Mouse (Mus musculus): Measurements from ENCODE around the gene Olfr250.
"Not testable (repeated sequence)": the region's sequence is repeated elsewhere in the genome, so short reads cannot be mapped to it uniquely, and the experiment has no call there.

Olfr250 gene

GRCm38 (mm10) chr9:38366596-38366995, at the start of gene Olfr250:
TSS of gene Olfr250 (plus strand) at chr9:38366896.
- no peak for DNase-seq (ENCODE audit: low read depth)

- DNase-seq (ENCODE audit: low read depth), result no peak
These were observed 37.9 kb upstream of the Olfr250 start, which contains the start of gene Olfr25 for GRCm38 (mm10) chr9:38328760-38329159. TSS of gene Olfr25 (plus strand) at chr9:38329060.

GRCm38 (mm10) chr9:38348111-38348510, 18.6 kb upstream of the Olfr250 start, which contains the start of gene Olfr898:
TSS of gene Olfr898 (plus strand) at chr9:38348411.
- no peak for DNase-seq (ENCODE audit: low read depth)

GRCm38 (mm10) chr9:38376786-38377185, 10.1 kb downstream of the Olfr250 start, which contains the start of gene Olfr251:
TSS of gene Olfr251 (plus strand) at chr9:38377086.
- no peak for DNase-seq (ENCODE audit: low read depth)

- DNase-seq (ENCODE audit: low read depth), result no peak
These were observed 34.7 kb downstream of the Olfr250 start, which contains the start of gene Olfr147 for GRCm38 (mm10) chr9:38401398-38401797. TSS of gene Olfr147 (plus strand) at chr9:38401698.

GRCm38 (mm10) chr9:38407502-38407901, 40.8 kb downstream of the Olfr250 start:
- not testable (repeated sequence) for DNase-seq (ENCODE audit: low read depth)

GRCm38 (mm10) chr9:38413502-38413901, 46.8 kb downstream of the Olfr250 start:
- not testable (repeated sequence) for DNase-seq (ENCODE audit: low read depth)
